Mouse (Mus musculus) forebrain, embryonic 12.5 days (tissue): ENCODE measurements around the gene Mgat4b. TPM values are rescaled to one million over a fixed set of nuclear protein-coding genes. Genes with fewer than 3 reads are reported as not detected.

ENCODE experiments used
- ATAC-seq: fragments of 200-750 bp; cut with Nextera tagmentation; 2 replicates; pipeline ENCODE4 v1.8.0; 2017; ENCODE audit warnings: moderate TSS enrichment; ENCODE audit not compliant: low FRiP score
- H3K27ac ChIP-seq: fragments of 300-500 bp; sonication (generic); 2 replicates; pipeline ENCODE4 v1.5.1; 2016; ENCODE audit warnings: mild to moderate bottlenecking
- H3K27me3 ChIP-seq: fragments of 300-500 bp; sonication (generic); 2 replicates; pipeline ENCODE4 v1.6.1; 2016; ENCODE audit warnings: mild to moderate bottlenecking
- H3K36me3 ChIP-seq: fragments of 300-500 bp; sonication (generic); replicated peaks from 2 replicates; pipeline ENCODE4 v1.6.1; 2016; ENCODE audit warnings: mild to moderate bottlenecking
- H3K4me1 ChIP-seq: fragments of 300-500 bp; sonication (generic); 2 replicates; pipeline ENCODE4 v1.6.1; 2016
- H3K4me2 ChIP-seq: fragments of 300-500 bp; sonication (generic); 2 replicates; pipeline ENCODE4 v1.6.1; 2016; ENCODE audit warnings: mild to moderate bottlenecking, moderate library complexity
- H3K4me3 ChIP-seq: fragments of 300-500 bp; sonication (generic); replicated peaks from 2 replicates; pipeline ENCODE4 v1.5.1; 2016; ENCODE audit warnings: mild to moderate bottlenecking
- H3K9ac ChIP-seq: fragments of 300-500 bp; sonication (generic); 2 replicates; pipeline ENCODE4 v1.6.1; 2016; ENCODE audit warnings: mild to moderate bottlenecking
- H3K9me3 ChIP-seq: fragments of 300-500 bp; sonication (generic); 2 replicates; pipeline ENCODE4 v1.6.1; 2016
- WGBS: fragments of 180-500 bp; shearing (Covaris S2); methylation state at CpG from one replicate; pipeline ENCODE4 v1.1.7; 2016; 5-methylcytosine and 5-hydroxymethylcytosine counted together
- polyA plus RNA-seq: library from polyadenylated mRNA; unstranded; fragments of >200 nt; fragmentation: Nextera tagmentation; extraction: Ambion mirVana; gene quantifications from 2 replicates; pipeline ENCODE4 v1.2.1, GENCODE M21; 2016

Mgat4b gene
- polyA plus RNA-seq, 1 experiment from 2014 or later = 40.3 TPM

DNA sequence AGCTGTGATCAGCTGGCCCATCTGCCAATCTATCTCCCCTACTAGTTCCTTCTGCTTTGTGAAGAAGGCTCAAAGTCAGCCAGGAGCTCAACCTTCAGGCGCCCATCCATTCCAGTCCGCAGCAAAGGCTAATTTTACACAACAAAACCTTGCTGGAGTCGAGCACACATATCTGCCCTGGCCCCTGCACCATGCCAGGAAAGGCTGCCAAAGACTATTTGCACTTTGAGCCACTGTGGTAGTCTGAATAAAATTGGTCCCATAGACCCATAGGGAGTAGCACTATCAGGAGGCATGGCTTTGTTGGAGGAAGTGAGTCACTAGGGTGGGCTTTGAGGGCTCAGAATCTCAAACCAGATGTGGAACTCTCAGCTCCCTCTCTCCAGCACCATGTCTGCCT is 5.3 kb upstream of the Mgat4b start:
- no peak overlapping the region for H3K4me3 ChIP-seq
- ATAC-seq = no peak
- peaks cover 9% of the 10 kb centered on the region for H3K4me1 ChIP-seq
- H3K9me3 ChIP-seq = no peaks in the 10 kb centered on the region
- H3K36me3 ChIP-seq = peaks cover 71% of the 10 kb centered on the region
- no peak overlapping the region for H3K27ac ChIP-seq
- no peaks in the 10 kb centered on the region for H3K27me3 ChIP-seq
- H3K4me2 ChIP-seq = no peak overlapping the region
- no peak overlapping the region for H3K9ac ChIP-seq
- WGBS = 93% methylated on average over 3 of the region's 3 CpGs

DNA sequence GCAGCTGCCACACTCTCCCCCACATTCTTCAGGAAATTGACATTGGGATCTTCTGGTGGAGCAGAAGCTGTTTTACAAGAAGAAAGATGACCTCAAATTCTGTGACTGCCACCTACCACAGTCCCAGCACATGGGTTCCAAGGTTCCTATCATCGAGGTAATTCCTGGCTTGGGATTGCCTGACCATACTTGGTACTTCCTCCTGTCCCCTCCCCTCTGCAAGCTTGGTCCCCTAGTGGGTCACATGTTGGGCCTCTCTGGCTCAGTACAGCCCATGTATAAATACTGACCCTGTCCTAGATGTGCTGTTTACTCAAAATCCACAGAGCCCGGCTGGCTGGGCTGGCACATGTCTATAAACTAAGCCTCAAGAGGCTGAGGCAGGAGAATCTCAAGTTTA is 4.7 kb upstream of the Mgat4b start:
- H3K4me2 ChIP-seq = no peak overlapping the region
- no peak for ATAC-seq
- H3K27me3 ChIP-seq = no peaks in the 10 kb centered on the region
- H3K9ac ChIP-seq = no peak overlapping the region
- H3K4me3 ChIP-seq = no peak overlapping the region
- no peaks in the 10 kb centered on the region for H3K9me3 ChIP-seq
- H3K36me3 ChIP-seq = peaks cover 65% of the 10 kb centered on the region
- 85% methylated on average over 2 of the region's 2 CpGs for WGBS
- no peak overlapping the region for H3K27ac ChIP-seq
- peaks cover 11% of the 10 kb centered on the region for H3K4me1 ChIP-seq

DNA sequence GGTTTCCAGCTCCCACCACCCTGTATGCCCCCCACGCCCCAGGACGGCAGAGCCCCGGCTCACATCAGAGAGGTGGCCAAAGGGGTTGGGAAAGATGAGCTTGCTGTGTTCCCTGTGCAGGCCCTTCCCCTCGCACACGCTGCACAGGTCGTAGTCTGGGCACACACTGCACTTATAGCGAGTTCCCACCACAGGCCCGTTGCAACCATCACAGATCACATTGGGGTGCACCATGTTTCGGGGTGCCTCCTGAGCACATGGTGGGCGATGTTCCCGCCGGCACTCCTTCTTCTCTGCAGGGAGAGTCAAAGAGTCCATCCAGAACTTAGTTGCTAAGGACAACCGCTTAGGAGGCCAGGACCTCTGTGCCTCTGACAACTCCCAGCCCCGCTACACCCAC is 3.3 kb upstream of the Mgat4b start:
- WGBS = 97% methylated on average over 14 of the region's 14 CpGs
- H3K4me1 ChIP-seq = peaks cover 13% of the 10 kb centered on the region
- no peak overlapping the region for H3K4me2 ChIP-seq
- H3K27me3 ChIP-seq = no peaks in the 10 kb centered on the region
- no peak overlapping the region for H3K4me3 ChIP-seq
- no peaks in the 10 kb centered on the region for H3K9me3 ChIP-seq
- H3K27ac ChIP-seq = no peak overlapping the region
- H3K36me3 ChIP-seq = peaks cover 52% of the 10 kb centered on the region
- no peak for ATAC-seq
- H3K9ac ChIP-seq = no peak overlapping the region

- H3K27ac ChIP-seq = no peak overlapping the region
- peaks cover 13% of the 10 kb centered on the region for H3K4me1 ChIP-seq
- WGBS = 98% methylated on average over 5 of the region's 5 CpGs
- no peaks in the 10 kb centered on the region for H3K27me3 ChIP-seq
- no peak overlapping the region for H3K9ac ChIP-seq
- H3K4me2 ChIP-seq = no peak overlapping the region
- peaks cover 46% of the 10 kb centered on the region for H3K36me3 ChIP-seq
- ATAC-seq = no peak
- no peak overlapping the region for H3K4me3 ChIP-seq
- no peaks in the 10 kb centered on the region for H3K9me3 ChIP-seq
Measured at GRCm38 (mm10) chr11:50208039-50208438, 2.7 kb upstream of the Mgat4b start.

DNA sequence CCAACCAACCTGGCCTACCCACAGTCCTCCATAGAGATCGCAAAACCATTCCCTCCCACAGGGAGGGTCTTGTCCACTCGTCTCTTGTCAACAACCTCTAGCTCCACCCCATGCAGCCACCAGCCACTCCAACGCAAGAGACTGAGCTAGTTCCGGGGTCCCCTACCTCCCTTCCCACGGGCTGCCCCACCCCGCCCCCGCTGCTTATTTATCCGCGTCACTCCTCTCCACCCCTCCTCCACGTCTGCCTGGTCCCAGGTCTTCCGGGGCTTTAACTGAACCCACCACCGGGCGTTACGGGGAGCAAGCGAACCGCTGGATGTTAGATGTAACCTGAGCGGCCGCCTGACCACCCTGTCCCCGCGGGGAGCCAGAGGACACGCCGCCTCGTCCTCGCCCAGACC is 587 bp upstream of the Mgat4b start:
- peak overlapping the region; percentile 68 for H3K4me3 ChIP-seq
- no peaks in the 10 kb centered on the region for H3K27me3 ChIP-seq
- peak overlapping the region; percentile 93 for H3K27ac ChIP-seq
- ATAC-seq = peak; percentile 95
- H3K36me3 ChIP-seq = peaks cover 28% of the 10 kb centered on the region
- under 1% methylated on average over 24 of the region's 24 CpGs for WGBS
- H3K9ac ChIP-seq = peak overlapping the region; percentile 73
- H3K4me2 ChIP-seq = peak overlapping the region; percentile 61
- H3K9me3 ChIP-seq = no peaks in the 10 kb centered on the region
- peaks cover 13% of the 10 kb centered on the region for H3K4me1 ChIP-seq

- no peak overlapping the region; the same call in 1 of the 2 replicates for H3K9ac ChIP-seq
- ATAC-seq = no peak
- H3K4me2 ChIP-seq = peak overlapping the region; percentile 61
- no peaks in the 10 kb centered on the region for H3K27me3 ChIP-seq
- peaks cover 25% of the 10 kb centered on the region for H3K4me1 ChIP-seq
- 90% methylated on average over 3 of the region's 3 CpGs for WGBS
- H3K9me3 ChIP-seq = no peaks in the 10 kb centered on the region
- H3K4me3 ChIP-seq = peak overlapping the region; percentile 68
- H3K36me3 ChIP-seq = peaks cover 15% of the 10 kb centered on the region
- peak overlapping the region; percentile 93; the same call in 1 of the 2 replicates for H3K27ac ChIP-seq
Measured at GRCm38 (mm10) chr11:50211322-50212059, 801 bp downstream of the Mgat4b start.

DNA sequence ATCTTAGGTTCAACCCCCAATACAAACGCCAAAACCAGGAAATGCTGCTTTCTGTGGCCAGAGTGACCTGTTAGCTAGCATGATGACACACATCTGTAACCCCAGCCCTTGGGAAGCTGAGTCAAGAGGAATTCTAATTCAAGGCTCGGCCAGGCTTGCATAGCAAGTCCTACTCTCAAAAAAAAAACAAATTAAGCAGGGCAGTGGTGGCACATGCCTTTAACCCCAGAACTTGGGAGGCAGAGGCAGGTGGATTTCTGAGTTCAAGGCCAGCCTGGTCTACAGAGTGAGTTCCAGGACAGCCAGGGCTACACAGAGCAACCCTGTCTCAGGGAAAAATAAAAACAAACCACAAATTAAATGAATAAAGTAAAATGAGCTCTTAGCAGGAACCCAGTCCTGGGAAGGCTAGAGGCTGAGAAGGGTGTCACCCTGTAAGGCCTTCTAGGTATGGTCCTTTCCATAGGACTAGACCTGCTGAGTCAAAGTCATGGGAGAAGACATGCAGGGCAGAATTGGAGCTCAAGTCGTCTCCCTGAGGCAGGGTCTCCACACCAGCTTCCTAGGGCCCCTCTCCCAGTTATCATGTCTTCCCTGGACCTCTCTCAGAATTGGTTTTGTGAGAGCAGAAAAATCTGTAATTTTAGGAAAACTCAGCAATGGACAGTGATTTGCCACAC is 1.5 kb downstream of the Mgat4b start:
- Histone ChIP-seq H3K9ac (no peak overlapping the region), H3K27me3 (no peaks in the 10 kb centered on the region), H3K4me1 (peaks cover 27% of the 10 kb centered on the region), H3K9me3 (no peaks in the 10 kb centered on the region), H3K4me2 (no peak overlapping the region), H3K27ac (no peak overlapping the region), H3K36me3 (peaks cover 7% of the 10 kb centered on the region), H3K4me3 (no peak overlapping the region)
- WGBS = 81% methylated on average over 3 of the region's 3 CpGs
- no peak for ATAC-seq

DNA sequence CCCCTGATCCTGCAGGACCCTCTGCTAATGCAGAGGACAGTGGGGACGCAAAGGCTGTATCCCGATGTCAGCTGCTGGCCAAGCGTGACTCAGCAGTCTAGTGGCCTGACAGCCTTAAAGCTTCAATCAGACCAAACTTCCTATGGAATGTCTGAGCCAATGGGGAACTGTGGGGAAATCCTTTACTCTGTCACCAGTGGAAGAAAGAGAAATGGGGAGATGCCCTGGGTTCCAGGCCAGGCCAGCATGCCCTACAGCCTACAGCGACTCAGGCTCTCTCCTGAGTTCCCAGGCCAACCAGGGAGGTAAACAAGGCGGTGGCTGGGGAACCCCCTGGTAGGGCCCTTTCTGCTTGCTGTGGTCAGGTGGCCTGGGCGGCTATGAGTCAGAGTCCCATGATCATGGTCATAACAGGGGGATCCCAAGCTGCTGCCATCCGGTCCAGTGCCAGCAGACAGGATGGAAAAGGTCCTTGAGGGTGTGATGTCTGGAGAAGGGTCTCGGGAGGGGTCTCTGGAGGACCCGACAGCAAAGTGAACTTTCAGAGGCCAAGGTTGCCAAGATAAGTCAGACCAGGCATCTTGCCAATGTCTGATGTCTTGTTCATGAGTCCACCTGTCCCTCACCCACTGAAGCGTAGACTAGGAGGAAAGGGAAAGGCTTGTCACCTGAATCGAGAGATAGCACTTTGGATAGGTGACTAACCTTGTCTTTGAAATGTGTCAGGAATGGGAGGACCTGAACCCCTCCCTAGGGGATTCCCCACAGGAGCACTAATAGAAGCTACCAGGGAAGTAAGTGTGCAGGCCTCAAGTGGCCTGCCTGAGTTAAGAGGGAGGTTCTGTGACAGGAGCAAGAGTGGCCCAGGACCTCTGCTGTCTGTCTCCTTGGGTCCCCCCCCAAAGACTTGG is 2.4 kb downstream of the Mgat4b start:
- no peaks in the 10 kb centered on the region for H3K27me3 ChIP-seq
- 67% methylated on average over 11 of the region's 11 CpGs for WGBS
- no peak overlapping the region for H3K4me2 ChIP-seq
- H3K27ac ChIP-seq = 0 out of 2 replicates have a peak overlapping the region, but pooled peaks have one; percentile 0
- H3K4me3 ChIP-seq = no peak overlapping the region
- ATAC-seq = no peak
- H3K4me1 ChIP-seq = peaks cover 27% of the 10 kb centered on the region
- no peaks in the 10 kb centered on the region for H3K9me3 ChIP-seq
- no peaks in the 10 kb centered on the region for H3K36me3 ChIP-seq
- no peak overlapping the region for H3K9ac ChIP-seq

DNA sequence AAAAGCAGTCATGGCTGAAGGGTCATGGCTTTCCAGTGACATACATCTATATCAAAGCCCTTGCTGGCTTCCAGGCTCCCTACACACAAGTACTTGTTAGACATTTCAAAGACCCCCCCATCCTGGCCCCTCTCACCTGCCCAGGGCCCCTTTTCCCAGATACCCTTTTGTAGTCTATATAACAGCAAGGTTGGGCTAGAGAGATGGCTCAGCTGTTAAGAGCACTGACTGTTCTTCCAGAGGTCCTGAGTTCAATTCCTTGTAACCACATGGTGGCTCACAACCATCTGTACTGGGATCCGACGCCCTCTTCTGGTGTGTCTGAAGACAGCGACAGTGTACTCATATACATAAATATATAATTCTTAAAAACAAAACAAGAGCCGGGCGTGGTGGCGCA is 3.9 kb downstream of the Mgat4b start:
- Histone ChIP-seq H3K9ac (no peak overlapping the region), H3K4me1 (peaks cover 18% of the 10 kb centered on the region), H3K27ac (no peak overlapping the region), H3K27me3 (no peaks in the 10 kb centered on the region), H3K9me3 (no peaks in the 10 kb centered on the region), H3K36me3 (no peaks in the 10 kb centered on the region), H3K4me2 (no peak overlapping the region), H3K4me3 (no peak overlapping the region)
- no peak for ATAC-seq
- 92% methylated on average over 6 of the region's 6 CpGs for WGBS

DNA sequence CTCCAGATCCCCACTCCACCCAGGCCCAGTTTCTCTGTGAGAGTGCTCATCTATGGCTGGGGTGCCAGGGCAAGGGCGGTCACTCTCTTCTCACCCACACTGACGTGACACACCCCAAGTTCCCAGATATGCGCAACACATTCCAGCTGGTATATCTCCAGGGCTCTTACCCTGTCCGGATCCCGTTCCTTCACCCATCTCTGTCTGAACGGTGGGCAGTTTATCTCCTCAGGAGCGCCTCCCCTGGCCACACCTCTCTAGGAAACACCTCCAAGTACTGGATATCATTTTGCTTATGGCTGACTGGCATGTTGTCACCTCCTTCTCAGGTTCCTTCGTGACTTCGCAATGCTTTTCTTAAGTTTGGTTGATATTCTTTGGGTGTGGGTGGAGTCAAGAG is 4.9 kb downstream of the Mgat4b start:
- no peaks in the 10 kb centered on the region for H3K27me3 ChIP-seq
- WGBS = 25% methylated on average over 9 of the region's 9 CpGs
- no peak overlapping the region; the same call in 1 of the 2 replicates for H3K4me3 ChIP-seq
- H3K9ac ChIP-seq = no peak overlapping the region
- H3K27ac ChIP-seq = no peak overlapping the region
- no peak overlapping the region for H3K4me2 ChIP-seq
- ATAC-seq = no peak
- H3K4me1 ChIP-seq = peaks cover 18% of the 10 kb centered on the region
- no peaks in the 10 kb centered on the region for H3K36me3 ChIP-seq
- no peaks in the 10 kb centered on the region for H3K9me3 ChIP-seq

- no peak overlapping the region for H3K4me2 ChIP-seq
- no peaks in the 10 kb centered on the region for H3K9me3 ChIP-seq
- no peaks in the 10 kb centered on the region for H3K27me3 ChIP-seq
- H3K9ac ChIP-seq = no peak overlapping the region
- H3K4me1 ChIP-seq = peaks cover 13% of the 10 kb centered on the region
- no peak for ATAC-seq
- no peak overlapping the region for H3K4me3 ChIP-seq
- no peaks in the 10 kb centered on the region for H3K36me3 ChIP-seq
- H3K27ac ChIP-seq = no peak overlapping the region
- 81% methylated on average over 4 of the region's 4 CpGs for WGBS
Measured at GRCm38 (mm10) chr11:50216724-50217366, 6.2 kb downstream of the Mgat4b start.

DNA sequence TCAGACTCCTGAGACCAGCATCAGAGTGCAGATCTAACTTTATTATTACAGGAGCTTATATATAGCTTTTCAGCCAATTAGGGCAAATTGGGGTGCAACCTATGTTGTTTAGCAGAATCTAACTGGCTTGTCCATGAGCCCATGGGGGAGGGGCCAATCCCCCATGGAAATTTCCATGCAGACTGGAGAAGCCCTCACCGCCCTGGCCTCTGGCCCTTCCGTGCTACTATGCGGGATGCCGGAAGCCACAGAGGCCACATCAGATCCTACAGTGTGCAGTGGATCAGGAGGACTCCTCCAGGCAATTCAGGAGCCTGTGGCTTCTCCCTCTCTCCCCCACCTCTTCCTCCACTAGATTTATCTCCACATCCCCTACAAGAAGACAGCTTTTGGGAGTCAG is 7.1 kb downstream of the Mgat4b start:
- Histone ChIP-seq H3K9ac (no peak overlapping the region), H3K27me3 (no peaks in the 10 kb centered on the region), H3K9me3 (no peaks in the 10 kb centered on the region), H3K4me1 (peaks cover 17% of the 10 kb centered on the region), H3K36me3 (no peaks in the 10 kb centered on the region), H3K27ac (no peak overlapping the region), H3K4me2 (no peak overlapping the region), H3K4me3 (no peak overlapping the region)
- ATAC-seq = no peak
- WGBS = 75% methylated on average over 4 of the region's 4 CpGs
